Mouse (Mus musculus) stomach, postnatal 0 days (tissue): ENCODE results near the gene Ppp2r5e.

Experiments used
- CTCF ChIP-seq: IDR thresholded peaks from 2 replicates; pipeline ENCODE4 v1.5.1; 2016; ENCODE audit warnings: antibody characterized with exemption, low read depth, mild to moderate bottlenecking, moderate library complexity
- EP300 ChIP-seq: optimal IDR thresholded peaks from 2 replicates; pipeline ENCODE3; 2016; ENCODE audit warnings: antibody characterized with exemption

GRCm38 (mm10) chr12:75560681-75561387, 35.2 kb downstream of the Ppp2r5e start:
- TF ChIP-seq EP300: no peak
- no peak for TF ChIP-seq CTCF
